Mouse (Mus musculus) urinary bladder, postnatal 36 days (tissue): ENCODE results near the gene Gpr18.

ENCODE experiments used
- DNase-seq, 2 experiments: peaks; one replicate each; pipeline ENCODE4 v3.0.0; 2022; ENCODE audit warnings: low spot score in 2 of 2, mixed read lengths in 1 of 2

The Gpr18 gene

DNA sequence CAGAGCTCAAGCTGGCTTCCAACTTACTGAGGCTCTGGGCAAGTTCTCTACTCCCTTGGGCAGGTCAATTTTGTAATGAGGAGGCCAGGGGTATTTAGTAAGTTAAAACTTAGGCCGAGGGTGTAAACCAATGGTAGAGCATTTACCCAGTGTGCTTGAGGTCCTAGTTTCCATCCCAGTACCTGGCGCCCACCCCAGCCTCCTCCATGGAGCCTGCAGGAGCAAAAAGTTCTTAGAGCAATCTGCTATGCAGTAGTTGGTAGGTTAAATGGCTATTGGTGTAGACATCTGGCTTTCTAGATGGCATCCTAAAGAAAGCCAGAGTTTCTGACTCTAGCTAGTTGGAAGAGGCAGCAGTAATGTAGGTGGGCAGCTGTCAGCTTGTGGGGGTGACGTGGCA is 33.9 kb upstream of the Gpr18 start:
- DNase-seq = no peak

DNA sequence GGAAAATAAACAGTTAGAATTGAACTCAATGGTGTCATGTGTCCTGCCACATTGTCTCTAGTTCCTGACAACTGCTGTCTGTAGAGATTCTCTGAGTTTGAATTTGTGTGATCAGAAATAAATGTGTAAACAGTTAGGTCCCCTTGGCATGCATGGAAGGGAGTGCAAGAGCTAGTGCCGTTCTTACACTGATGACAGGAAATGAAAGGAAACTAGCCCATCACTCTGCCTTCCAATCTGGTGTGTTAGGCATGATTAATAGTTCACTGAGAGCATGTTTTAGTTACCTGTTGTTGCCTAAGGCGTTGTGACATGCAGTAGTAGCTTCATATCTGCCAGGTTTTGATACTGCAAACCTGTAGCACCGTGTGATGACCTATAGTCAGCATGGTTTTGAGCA is 32.4 kb upstream of the Gpr18 start:
- DNase-seq = no peak

DNA sequence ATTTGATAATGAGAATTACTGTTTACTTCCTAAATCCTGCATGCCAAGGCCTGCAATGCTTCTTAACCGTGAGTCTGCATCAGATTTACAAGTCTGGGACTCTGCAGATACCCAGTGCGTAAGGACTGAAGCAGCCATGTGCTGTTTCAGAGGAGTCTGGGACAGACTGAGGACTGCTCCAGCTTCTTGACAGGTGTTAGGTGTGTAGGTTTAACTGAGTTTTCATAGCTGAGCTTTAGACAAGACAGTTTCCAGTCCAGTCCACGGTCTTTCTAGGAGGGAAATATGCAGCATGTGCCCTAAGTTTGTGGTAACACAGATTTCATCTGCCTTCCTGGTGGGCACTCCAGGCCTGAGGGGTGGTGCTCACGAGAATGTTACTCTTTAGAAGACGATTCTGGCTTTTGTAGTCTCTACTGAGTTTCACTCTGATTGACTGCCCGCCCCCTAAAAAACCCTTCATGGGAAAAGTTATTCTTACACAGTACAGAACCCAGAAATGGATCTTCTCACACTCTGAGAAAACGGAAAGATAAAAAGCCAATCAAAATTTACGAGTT is 31.7 kb upstream of the Gpr18 start:
- no peak for DNase-seq

DNA sequence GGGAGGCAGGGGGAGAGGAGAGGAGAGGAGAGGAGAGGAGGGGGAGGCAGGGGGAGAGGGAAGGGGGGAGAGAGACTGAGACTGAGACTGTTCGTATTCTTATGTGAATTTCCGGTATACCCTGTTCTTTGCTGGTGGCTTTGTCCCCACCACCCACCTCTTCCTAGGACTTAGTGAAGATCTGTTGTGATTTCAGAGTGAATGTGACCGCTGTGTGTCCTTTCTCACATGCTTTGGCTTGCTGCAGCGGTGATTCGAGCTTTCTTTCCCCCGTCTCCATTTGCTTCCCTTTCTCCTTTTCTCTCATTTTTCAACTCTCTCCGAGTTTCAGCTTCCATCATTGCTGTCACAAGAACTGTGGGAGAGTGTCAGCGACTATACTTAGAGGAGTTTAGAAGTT is 31.1 kb upstream of the Gpr18 start:
- DNase-seq = no peak

DNA sequence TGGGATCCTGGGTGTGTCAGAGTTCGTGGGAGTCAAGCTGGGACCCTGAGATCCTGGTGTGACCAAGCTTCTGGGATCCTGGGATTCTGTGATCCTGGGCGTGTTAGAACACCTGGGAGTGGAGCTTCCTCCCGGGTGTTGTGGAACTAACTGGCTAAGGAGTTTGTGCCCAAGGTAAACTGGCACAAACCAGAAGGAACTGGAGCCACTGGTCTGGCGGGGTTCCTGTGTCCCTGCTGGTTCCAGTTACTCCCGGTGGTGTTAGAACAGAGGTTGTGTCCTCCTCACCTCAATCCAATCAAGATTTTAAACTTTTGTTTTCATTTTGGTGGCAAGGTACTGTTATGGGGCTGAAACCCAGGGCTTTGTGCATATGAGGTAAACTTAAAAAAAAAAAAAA is 30.6 kb upstream of the Gpr18 start:
- peak in 1 of 2 experiments; percentile 26 for DNase-seq

DNA sequence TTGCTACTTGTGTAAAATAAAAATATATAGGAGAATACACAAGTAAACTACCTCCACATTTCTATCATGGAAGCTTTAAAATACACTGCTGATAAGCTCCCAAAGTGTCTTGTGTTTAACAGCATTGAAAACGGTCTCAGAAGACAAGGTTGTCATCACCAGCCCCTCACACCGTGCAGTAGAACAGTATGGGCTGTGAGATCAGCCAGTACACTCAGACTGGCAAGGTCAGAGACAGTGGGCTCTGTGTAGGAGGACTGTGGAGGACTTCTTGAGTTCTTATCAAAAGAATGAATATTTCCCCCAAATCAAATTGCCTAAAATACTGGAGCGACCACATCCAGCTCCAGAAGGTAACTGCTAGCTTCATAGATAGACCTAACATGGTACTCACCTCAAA is 24.0 kb upstream of the Gpr18 start:
- DNase-seq = no peak

DNA sequence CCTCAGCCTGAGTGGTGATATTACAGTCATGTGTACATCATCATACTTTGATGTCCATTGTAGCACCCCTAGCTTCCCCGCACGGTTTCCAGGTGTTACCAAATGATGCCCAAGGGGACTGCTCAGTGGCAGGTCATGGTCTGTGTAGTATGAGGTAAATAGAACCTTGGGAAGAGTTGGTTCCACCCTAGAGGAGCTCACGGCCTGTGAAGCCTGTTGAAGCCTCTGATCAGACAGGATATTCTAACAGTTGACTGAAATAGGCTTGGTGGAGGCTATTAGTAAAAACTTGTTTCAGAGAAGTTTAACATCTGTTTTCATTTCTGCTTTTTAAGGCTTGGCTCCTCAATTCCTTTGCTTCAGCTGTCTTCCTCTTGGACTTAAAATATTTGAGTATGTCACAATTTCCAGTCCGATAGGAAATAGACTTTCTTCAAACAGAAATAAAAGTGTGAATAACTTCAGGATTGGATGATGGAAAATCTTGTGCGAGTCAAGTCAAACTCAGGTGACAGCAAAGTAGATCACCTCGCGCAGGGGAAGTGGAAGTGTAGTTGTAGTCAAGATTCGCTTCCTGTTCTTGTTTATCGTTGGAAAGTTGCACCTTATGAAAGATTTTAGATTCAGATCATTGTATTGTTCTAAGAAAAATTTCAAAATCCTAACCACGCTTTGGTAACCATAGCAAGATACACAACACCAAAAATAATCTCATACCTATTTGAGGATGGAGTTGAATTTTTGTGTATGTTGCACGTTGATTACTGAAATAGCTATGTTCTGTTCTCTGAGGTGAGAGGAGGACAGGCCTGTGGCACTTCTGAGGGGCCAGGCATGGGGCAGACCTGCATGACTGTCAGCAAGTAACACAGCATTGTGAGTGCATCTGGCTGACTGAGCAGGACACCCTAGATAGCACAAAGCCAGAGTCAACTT is 22.9 kb upstream of the Gpr18 start:
- DNase-seq = no peak

DNA sequence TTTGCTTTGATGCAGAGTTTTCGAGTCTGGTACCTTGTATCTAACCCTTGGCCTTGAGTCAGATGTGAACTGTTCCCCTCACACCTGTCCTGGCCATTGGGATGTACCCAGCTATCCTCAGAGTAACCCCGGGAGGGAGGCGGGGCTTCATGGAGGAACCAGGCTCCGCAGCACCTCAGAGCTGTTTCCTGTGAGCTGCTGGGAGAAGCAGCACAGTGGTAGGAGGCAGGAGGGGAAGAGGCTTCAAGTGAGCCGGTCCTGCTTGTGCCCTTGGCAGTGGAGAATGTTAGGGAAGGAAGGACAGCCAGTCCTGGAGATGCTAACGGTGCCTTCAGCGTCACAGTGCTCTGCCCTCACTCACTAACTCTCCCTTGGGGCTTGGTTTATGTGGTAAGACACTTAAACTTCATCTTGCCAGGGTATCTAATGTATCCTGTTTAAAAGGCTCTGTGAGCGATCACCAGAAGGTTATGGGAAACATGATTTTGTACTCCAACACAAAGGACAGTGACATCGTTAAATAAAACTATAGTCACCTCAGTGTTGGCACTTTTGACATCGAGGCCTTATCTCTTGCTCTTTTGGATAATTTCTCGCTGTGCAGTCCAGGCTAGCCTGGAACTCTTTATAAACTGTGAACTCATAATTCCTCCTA is 22.1 kb upstream of the Gpr18 start:
- no peak for DNase-seq

DNA sequence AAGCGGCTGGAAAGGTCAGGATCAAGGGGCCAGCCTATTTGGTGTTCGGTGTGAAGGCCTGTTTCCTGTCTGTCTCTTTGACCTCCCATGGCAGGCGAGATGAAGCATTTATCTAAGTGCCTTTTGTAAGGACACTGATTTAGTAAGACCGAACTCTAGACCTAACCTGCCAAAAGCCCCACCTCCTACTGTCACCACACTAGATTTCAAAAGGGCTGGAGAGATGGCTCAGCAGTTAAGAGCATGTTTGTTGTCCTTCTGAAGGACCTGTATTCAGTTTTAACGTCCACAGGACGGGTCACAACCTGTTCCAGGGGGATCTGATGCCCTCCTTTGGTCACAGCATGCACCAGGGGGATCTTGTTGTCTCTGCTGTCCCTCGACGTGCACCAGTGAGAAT is 21.3 kb upstream of the Gpr18 start:
- DNase-seq = no peak

DNA sequence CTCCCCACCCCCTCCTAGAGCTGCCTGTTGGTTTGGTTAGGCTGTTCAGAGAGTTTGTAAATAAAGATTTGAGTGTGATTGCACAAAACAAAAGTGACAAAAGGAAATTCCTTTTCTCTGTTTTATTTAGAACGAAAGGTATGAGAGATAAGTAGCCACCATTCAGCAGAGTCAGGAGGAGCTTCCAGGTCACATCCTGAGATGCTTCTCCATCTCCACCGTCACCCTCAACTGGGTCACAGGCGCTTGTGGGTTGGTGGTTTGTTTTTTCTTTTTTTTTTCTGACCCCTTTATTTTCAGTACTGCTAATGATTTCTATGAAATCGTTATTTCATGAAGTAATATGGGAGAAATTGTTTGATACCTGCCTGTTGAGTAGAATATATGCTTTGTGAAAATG is 20.8 kb upstream of the Gpr18 start:
- no peak for DNase-seq

DNA sequence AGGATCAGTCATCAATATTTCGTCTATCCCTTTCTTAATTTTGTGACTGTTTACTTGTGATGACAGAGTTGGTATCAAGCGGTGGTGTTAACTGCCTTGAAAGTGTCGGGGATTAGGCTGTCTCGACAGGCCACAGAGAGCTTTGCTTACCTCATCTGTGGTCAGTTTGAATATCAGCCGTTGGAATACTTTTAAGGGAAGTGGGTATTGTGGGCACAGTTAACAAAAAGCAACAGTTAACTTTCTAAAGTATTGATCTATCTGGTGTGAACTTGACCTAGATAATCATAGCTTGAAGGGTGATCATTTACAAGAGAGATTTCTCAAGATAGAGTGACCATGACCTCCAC is 19.0 kb upstream of the Gpr18 start:
- no peak for DNase-seq

DNA sequence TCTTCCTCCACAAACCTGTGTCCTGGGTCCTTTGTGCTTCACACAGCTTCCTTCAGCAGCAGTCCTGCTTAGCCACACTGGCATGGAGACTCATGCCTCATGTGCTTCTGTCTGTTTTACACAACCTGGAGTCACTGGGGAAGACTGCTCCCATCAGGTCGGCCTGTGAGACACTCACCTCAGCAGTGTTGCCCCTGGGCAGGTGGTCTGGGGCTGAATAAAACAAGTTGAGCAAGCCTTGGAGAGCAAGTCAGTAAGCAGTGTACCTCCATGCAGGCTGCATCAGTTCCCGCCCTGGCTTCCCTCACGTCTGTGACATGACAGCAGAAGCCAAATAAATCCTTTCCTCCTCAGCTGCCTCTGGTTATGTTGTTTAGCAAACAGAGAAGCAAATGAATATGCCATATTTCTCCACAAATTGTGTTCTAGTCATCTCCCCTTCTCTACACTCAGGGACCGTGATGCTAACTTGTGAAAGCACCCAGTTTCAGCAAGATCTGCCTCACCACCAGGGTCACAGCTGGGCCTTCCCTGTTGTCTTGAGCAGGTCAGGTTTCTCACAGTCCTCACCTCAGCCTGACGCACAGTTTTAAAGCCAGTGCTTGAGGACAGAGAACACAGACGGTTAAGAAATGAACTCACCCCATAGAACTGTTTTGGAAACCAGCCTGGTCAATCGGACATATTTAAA is 18.5 kb upstream of the Gpr18 start:
- DNase-seq = no peak

DNA sequence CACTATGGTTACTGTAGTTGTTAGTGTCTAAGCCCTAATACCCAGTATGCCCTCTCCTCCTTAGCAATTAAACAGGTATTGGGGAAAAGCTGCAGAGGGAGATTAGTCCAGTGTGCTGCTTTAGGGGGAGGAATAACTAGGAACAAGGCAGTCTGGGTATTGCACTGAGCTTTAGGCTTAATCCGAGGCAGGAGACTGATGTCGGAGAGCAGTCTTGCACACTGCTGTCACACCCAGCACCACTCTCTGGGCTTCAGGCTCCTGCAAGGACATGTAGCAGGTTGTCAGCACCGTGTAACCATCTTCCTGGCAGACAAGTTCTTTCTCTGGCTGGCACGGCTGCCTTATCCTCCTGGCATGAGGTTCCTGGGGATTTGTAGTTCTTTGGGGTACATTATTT is 16.6 kb upstream of the Gpr18 start:
- no peak for DNase-seq

DNA sequence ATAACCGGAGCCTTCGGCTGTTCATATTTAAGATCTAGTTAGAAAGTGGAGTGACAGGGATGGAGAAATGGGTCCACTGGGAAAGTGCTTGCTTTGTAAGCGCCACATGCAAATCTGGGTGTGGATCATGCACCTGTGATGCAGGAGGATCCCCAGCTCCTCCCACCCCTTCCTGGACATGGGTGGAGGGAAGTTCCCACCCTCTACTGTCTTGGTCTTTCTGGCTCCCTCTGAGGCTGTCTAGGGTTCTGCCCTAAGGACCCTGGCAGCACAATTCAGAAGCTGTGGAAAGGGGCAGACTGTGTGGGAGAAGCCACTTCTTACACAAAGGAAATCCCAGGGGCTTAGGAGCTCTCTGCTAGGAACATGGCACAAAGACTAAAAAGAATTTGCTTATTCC is 16.0 kb upstream of the Gpr18 start:
- DNase-seq = no peak

DNA sequence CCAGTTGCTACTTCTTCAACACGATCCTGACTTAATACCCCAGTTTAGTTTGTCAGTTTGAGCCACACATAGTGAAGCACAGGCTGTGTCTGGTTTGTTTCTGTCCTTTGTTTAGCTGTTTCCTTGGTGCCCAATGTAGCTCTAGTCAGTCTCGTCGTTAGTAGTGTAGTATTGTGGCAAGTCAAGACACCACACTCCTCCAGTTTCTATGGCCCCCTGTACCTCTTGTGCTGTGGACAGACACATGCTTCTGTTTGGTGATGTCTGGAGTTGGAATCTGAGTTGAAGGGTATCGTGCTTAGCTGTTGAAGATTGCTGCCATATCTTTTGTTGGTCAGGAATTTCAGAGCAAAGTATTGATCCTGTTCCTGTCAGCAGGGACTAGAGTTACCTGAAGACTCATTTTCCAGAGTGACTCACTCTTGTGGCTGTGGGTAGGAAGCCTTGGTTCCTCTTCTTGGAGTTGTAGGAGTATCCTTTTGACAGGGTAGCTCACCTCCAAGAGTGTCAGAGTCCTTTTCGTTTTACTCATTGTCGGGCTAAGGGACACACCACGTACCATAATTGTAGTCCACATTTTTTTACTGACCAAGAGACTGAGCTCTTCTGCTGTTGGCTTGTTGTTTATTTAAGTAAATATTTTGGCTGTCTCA is 15.3 kb upstream of the Gpr18 start:
- DNase-seq = no peak

DNA sequence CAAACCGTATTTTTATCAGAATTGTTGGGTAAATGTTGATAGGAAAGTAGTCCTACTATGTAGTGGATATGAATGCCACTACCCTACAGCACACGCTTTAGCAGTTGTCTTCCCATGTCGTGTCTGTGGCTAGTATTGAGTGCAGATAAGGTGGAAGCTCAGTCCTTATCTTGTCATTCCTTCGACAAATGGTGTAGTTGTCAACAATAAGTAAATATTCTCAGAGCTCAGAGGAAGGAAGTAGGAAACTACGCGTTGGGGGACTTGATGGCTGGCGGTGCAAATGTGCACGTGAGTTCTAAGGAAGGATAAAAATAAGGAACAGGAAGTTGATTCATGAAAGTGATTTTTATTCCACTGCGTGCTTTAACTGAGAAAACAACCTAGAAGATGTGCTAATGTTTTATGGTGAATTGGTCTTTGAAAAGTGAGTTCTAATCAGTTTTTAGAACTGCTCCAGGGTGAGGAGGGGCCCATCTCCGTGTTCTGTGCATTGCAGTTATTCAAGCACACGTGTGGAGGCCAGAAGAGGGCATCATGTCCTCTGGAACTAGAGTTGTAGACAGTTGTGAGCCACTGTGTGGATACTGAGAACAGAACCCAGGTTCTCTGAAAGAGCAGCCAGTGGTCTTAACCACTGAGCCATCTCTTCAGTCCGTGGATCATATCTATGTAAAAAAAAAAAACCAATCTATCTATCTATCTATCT is 13.8 kb upstream of the Gpr18 start:
- no peak for DNase-seq

DNA sequence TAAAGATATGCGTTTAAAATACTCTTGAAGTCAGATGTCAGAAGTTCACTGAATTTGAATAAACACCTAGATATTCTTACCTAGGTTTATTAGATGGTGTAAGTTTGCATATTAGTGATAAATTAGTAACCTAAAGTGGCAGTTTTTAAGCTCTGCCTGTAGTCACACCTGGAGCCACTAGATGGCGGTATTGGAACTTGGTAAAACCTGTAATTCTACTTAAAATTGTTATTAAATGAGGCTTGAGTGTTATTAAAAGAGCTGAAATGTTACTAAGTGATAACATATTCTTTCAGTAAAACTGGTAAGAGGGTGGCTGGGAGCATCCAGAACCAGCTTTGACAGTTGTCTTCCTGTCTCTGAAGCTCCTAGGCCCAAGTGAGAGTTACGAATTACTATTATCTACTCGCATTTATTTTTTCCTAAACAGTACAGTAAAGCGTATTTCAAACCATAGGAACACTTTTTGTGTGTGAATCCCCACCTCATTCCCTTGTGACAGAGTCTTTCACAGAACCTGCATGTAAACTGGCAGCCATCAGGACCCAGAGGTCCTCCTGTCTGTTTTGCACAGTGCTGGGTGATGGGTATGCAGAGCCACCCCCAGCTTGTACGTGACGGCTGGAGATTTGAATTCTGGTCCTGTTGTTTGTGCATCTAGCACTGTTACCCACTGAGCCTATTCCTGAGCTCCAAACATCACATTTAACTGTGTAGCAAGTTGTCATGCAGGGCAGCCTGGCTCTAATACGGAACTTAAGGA is 13.0 kb upstream of the Gpr18 start:
- peak in 1 of 2 experiments; percentile 44 for DNase-seq

DNA sequence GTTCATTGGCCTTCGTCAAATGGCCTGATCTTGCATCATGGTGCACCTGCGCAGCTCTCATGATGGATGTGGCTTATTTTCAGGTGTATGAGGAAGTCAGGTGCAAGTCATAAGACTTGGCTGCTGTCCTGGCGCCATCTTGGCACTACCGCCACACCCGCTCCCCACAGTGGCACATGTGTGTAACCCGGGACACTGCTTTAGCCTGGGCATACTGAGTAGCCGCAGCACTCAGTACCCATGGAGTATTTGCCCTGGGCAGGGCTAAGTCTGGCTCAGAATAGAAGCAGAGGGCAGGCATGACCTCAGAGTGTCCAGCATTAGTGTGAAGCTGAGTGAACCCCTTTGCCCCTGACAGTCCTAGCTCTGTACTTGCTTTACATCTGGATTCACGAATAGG is 11.9 kb upstream of the Gpr18 start:
- DNase-seq = no peak

DNA sequence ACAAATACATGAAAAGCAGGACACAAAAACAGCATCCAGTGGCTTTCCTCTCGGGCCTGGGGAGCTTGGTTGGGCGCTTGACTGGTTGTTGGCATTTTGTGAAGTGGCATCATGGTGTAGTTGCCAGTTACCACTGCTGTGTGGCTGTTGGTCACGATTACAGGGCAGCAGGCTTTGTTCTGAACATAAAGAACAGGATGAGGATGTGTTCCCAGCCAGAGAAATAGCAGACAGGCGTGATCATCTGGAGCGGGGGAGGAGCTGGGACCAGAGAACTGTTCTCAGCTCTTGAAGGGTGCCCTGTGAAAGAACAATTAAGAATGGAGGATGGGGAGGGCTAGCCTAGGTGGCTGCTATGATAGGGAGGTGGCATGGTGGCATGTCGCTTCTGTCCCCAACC is 11.3 kb upstream of the Gpr18 start:
- no peak for DNase-seq

DNA sequence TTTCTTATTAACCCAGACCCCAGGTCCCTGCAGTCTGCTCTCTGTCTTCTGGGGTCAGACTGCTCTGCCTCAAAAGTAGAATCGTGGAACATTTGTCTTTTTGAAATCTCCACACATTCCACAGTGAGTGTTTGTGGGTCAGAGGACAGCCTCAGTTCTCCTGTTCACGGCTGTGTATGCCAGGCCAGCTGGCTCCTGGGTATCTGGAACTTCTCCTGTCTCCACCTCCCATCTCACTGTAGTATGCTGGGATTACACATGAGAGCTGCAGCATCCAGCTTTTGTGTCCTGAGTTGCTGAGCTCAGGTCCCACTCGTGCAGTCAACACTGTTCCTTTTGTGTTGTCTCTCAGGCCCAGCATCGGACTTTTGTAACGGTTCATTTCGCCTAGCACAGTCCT is 9.3 kb upstream of the Gpr18 start:
- DNase-seq = no peak

DNA sequence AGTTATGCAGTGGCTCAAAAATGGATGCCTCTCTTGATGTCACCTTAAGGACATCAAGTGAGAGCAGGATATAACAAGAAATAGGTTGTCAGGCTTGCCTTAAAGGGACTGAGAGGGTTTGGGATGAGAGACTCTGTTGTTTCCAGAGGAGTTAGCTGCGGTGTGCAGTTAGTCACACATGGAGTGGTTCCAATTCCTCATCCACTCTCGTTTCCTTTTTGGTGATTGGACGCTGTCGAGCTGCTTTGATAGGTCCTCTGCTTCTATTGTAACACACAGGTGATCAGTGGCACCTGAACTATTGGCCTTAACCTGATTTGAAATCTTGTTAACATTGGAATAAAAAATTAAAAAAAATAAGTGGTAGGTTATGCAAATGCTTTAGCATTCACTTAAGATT is 7.2 kb upstream of the Gpr18 start:
- no peak for DNase-seq
